Mouse (Mus musculus) heart, embryonic 11.5 days (tissue): Measurements from ENCODE around the gene Thap4. TPM values are rescaled to one million over a fixed set of nuclear protein-coding genes. Genes with fewer than 3 reads are reported as not detected.

Experiments used
- ATAC-seq: fragments of 200-750 bp; cut with Nextera tagmentation; replicated peaks from 2 replicates; pipeline ENCODE4 v1.8.0; 2017; ENCODE audit warnings: moderate library complexity; ENCODE audit not compliant: insufficient number of reproducible peaks, low FRiP score, low TSS enrichment
- H3K27ac ChIP-seq: fragments of 300-500 bp; sonication (generic); 2 replicates; pipeline ENCODE4 v1.5.1; 2014; ENCODE audit warnings: mild to moderate bottlenecking, low read depth, low read length
- H3K27me3 ChIP-seq: fragments of 300-500 bp; sonication (generic); 2 replicates; pipeline ENCODE4 v1.6.1; 2014; ENCODE audit warnings: mild to moderate bottlenecking, low read length, mixed read lengths; ENCODE audit not compliant: control insufficient read depth, insufficient read depth
- H3K36me3 ChIP-seq: fragments of 300-500 bp; sonication (generic); 2 replicates; pipeline ENCODE4 v1.6.1; 2014; ENCODE audit warnings: mild to moderate bottlenecking, low read length, moderate library complexity, mixed read lengths; ENCODE audit not compliant: control insufficient read depth, insufficient read depth
- H3K4me1 ChIP-seq: fragments of 300-500 bp; sonication (generic); 2 replicates; pipeline ENCODE4 v1.6.1; 2014; ENCODE audit warnings: low read length; ENCODE audit not compliant: control insufficient read depth, insufficient read depth
- H3K4me2 ChIP-seq: fragments of 300-500 bp; sonication (generic); 2 replicates; pipeline ENCODE4 v1.6.1; 2014; ENCODE audit warnings: mild to moderate bottlenecking, moderate library complexity
- H3K4me3 ChIP-seq: fragments of 300-500 bp; sonication (generic); 2 replicates; pipeline ENCODE4 v1.5.1; 2014; ENCODE audit warnings: low read depth, low read length
- H3K9ac ChIP-seq: fragments of 300-500 bp; sonication (generic); 2 replicates; pipeline ENCODE4 v1.6.1; 2014; ENCODE audit warnings: mild to moderate bottlenecking, low read depth, low read length, moderate library complexity
- H3K9me3 ChIP-seq: fragments of 300-500 bp; sonication (generic); replicated peaks from 2 replicates; pipeline ENCODE4 v1.6.1; 2016; ENCODE audit warnings: low read length; ENCODE audit not compliant: control insufficient read depth
- WGBS: fragments of 180-500 bp; shearing (Covaris S2); extraction: QIAGEN DNeasy Blood & Tissue Kit; methylation state at CpG from one replicate; pipeline ENCODE4 v1.1.7; 2014; ENCODE audit not compliant: insufficient replicate concordance; 5-methylcytosine and 5-hydroxymethylcytosine counted together
- polyA plus RNA-seq: library from polyadenylated mRNA; unstranded; fragments of >200 nt; fragmentation: Nextera tagmentation; extraction: Ambion mirVana; gene quantifications from 2 replicates; pipeline ENCODE4 v1.2.1, GENCODE M21; 2014

Gene Thap4
- polyA plus RNA-seq, 1 experiment from 2014 or later: 49.5 TPM

GRCm38 (mm10) chr1:93656325-93657024 lies 98.2 kb downstream of the Thap4 start:
- H3K9ac ChIP-seq: no peak overlapping the region
- H3K4me3 ChIP-seq: no peak overlapping the region
- 73% methylated on average over 7 of the region's 7 CpGs for WGBS
- no peaks in the 10 kb centered on the region for H3K27me3 ChIP-seq
- no peak for ATAC-seq
- H3K9me3 ChIP-seq: no peaks in the 10 kb centered on the region
- no peak overlapping the region for H3K4me2 ChIP-seq
- no peak overlapping the region for H3K27ac ChIP-seq
- H3K36me3 ChIP-seq: no peaks in the 10 kb centered on the region
- no peaks in the 10 kb centered on the region for H3K4me1 ChIP-seq

- no peak overlapping the region for H3K9ac ChIP-seq
- no peaks in the 10 kb centered on the region for H3K36me3 ChIP-seq
- WGBS: 48% methylated on average over 2 of the region's 2 CpGs
- no peak overlapping the region for H3K4me3 ChIP-seq
- H3K4me2 ChIP-seq: no peak overlapping the region
- no peak overlapping the region for H3K27ac ChIP-seq
- H3K4me1 ChIP-seq: no peaks in the 10 kb centered on the region
- ATAC-seq: no peak; the same call in 1 of the 2 replicates
- no peaks in the 10 kb centered on the region for H3K27me3 ChIP-seq
- no peaks in the 10 kb centered on the region for H3K9me3 ChIP-seq
Observed at GRCm38 (mm10) chr1:93654798-93655197, 99.9 kb downstream of the Thap4 start.

GRCm38 (mm10) chr1:93654275-93654674 lies 100.4 kb downstream of the Thap4 start:
- H3K4me1 ChIP-seq: no peaks in the 10 kb centered on the region
- H3K27me3 ChIP-seq: no peaks in the 10 kb centered on the region
- no peak overlapping the region for H3K4me2 ChIP-seq
- no peaks in the 10 kb centered on the region for H3K9me3 ChIP-seq
- H3K27ac ChIP-seq: no peak overlapping the region
- H3K4me3 ChIP-seq: no peak overlapping the region
- no peak for ATAC-seq
- no peak overlapping the region for H3K9ac ChIP-seq
- H3K36me3 ChIP-seq: no peaks in the 10 kb centered on the region
- 37% methylated on average over 2 of the region's 2 CpGs for WGBS

Other genes starting within 250 kb of the Thap4 start
- gene Farp2, start 242.8 kb downstream of the Thap4 start, polyA plus RNA-seq: 3.7 and 4.8 TPM in 2 replicates
- 144 and 152 TPM in 2 replicates for gene Stk25, start 96.2 kb downstream of the Thap4 start, polyA plus RNA-seq
- 29.2 and 33.2 TPM in 2 replicates for gene Bok, start 69.2 kb downstream of the Thap4 start, polyA plus RNA-seq
- 70.6 and 70.9 TPM in 2 replicates for gene Atg4b, start 3.4 kb downstream of the Thap4 start, polyA plus RNA-seq
- gene Dtymk, start 47.1 kb upstream of the Thap4 start, polyA plus RNA-seq: 201 and 206 TPM in 2 replicates
- gene Ing5, start 49.1 kb upstream of the Thap4 start, polyA plus RNA-seq: 14.4 and 15.5 TPM in 2 replicates
- gene D2hgdh, start 70.0 kb upstream of the Thap4 start, polyA plus RNA-seq: 12.0 and 12.9 TPM in 2 replicates
- 0.17 TPM in 1 of 2 replicates, not detected in the other for gene Gal3st2, start 106.4 kb upstream of the Thap4 start, polyA plus RNA-seq
- gene Gal3st2b, start 163.4 kb upstream of the Thap4 start, polyA plus RNA-seq: not detected in 2 replicates
- not detected in 2 replicates for gene Gal3st2c, start 235.6 kb upstream of the Thap4 start, polyA plus RNA-seq